Mouse (Mus musculus) ES-E14 (cell line): ENCODE measurements around the gene Abca17. TPM values are rescaled to one million over a fixed set of nuclear protein-coding genes. Genes with fewer than 3 reads are reported as not detected.
A peak's percentile ranks its signal among the peaks of the same experiment; 100 is the strongest.

Experiments used
- DNase-seq: peaks from one replicate; pipeline ENCODE4 v3.0.0-alpha.2; 2013; ENCODE audit warnings: low read depth, low spot score
- H3K27ac ChIP-seq: 2 replicates; pipeline ENCODE4 v1.5.1; 2012; ENCODE audit warnings: low read depth, mild to moderate bottlenecking, low read length, moderate library complexity, mixed read lengths; ENCODE audit not compliant: poor library complexity, insufficient read depth, severe bottlenecking
- H3K36me3 ChIP-seq: 2 replicates; pipeline ENCODE4 v1.6.1; 2012; ENCODE audit warnings: mild to moderate bottlenecking, low read length, moderate library complexity, mixed read lengths; ENCODE audit not compliant: control insufficient read depth, poor library complexity, insufficient read depth, severe bottlenecking
- H3K4me1 ChIP-seq, 2 experiments: fragments of 150-350 bp in 1 of 2; sonication (generic) in 1 of 2; 2 replicates each; pipeline ENCODE4 v1.6.1; 2012; ENCODE audit warnings: low read length in 2 of 2, mild to moderate bottlenecking in 1 of 2, mixed read lengths in 1 of 2; ENCODE audit not compliant: control insufficient read depth in 2 of 2, insufficient read depth in 2 of 2, poor library complexity in 1 of 2
- H3K4me3 ChIP-seq, 2 experiments: fragments of 150-350 bp in 1 of 2; sonication (generic) in 1 of 2; 2 replicates each; pipeline ENCODE4 v1.5.1; 2012; ENCODE audit warnings: low read length in 2 of 2, low read depth in 1 of 2, mild to moderate bottlenecking in 1 of 2, mixed read lengths in 1 of 2; ENCODE audit not compliant: insufficient read depth in 1 of 2, poor library complexity in 1 of 2, severe bottlenecking in 1 of 2
- H3K9ac ChIP-seq: 2 replicates; pipeline ENCODE4 v1.6.1; 2012; ENCODE audit warnings: low read depth, mild to moderate bottlenecking, low read length, mixed read lengths; ENCODE audit not compliant: poor library complexity, insufficient read depth, severe bottlenecking
- H3K9me3 ChIP-seq: fragments of 150-350 bp; sonication (generic); 2 replicates; pipeline ENCODE4 v1.6.1; 2012; ENCODE audit warnings: low read depth, mild to moderate bottlenecking, low read length; ENCODE audit not compliant: control insufficient read depth, insufficient read depth
- CHD2 ChIP-seq: IDR thresholded peaks from 2 replicates; pipeline ENCODE4 v1.6.1; 2014; ENCODE audit warnings: mild to moderate bottlenecking, low read depth, low read length, inconsistent platforms
- HCFC1 ChIP-seq: IDR thresholded peaks from 2 replicates; pipeline ENCODE4 v1.6.1; 2012; ENCODE audit warnings: low read length, inconsistent platforms, borderline replicate concordance; ENCODE audit not compliant: insufficient read depth
- MAFK ChIP-seq: IDR thresholded peaks from 2 replicates; pipeline ENCODE4 v1.6.1; 2014; ENCODE audit warnings: mild to moderate bottlenecking, low read depth, low read length, inconsistent platforms; ENCODE audit not compliant: insufficient read depth
- ZC3H11A ChIP-seq: IDR thresholded peaks from 2 replicates; pipeline ENCODE4 v1.6.1; 2012; ENCODE audit warnings: low read depth, mild to moderate bottlenecking, inconsistent platforms, low read length, borderline replicate concordance
- ZNF384 ChIP-seq: IDR thresholded peaks from 2 replicates; pipeline ENCODE4 v1.6.1; 2012; ENCODE audit warnings: low read depth, low read length, inconsistent platforms
- in situ Hi-C, 2 experiments: fragments of 600-800 bp; cut with MboI; formaldehyde crosslinking; loops; one replicate each; pipeline ENCODE4 v1.15.1; 2025; ENCODE audit warnings: low sequenced_read_pairs in 2 of 2, inconsistent platforms in 1 of 2; ENCODE audit not compliant: unreplicated experiment in 2 of 2
- total RNA-seq: library from RNA; depleted of rRNA; stranded (reverse); fragments of 300-350 nt; gene quantifications from 2 replicates; pipeline ENCODE4 v1.2.3, GENCODE M21; 2012; rRNA removed

The Abca17 gene
- not detected in 2 replicates for total RNA-seq

- TF ChIP-seq ZNF384: no peak
- no peak for TF ChIP-seq HCFC1
- no peak for TF ChIP-seq CHD2
- no peak for TF ChIP-seq ZC3H11A
- no peak for TF ChIP-seq MAFK
- peak; percentile 26 for DNase-seq
- in situ Hi-C loops: no loop called here
- peak within 1 kb of the TSS; percentile 72; the same call in 1 of the 2 replicates for H3K9ac ChIP-seq
- H3K9me3 ChIP-seq: no peaks in the 10 kb centered on the region
- no peak within 1 kb of the TSS for H3K27ac ChIP-seq
- peaks cover 0 to 2% of the 10 kb centered on the region in 2 experiments; a peak in 1 of 4 replicates for H3K4me1 ChIP-seq
- H3K36me3 ChIP-seq: no peaks in the 10 kb centered on the region
- H3K4me3 ChIP-seq: peak within 1 kb of the TSS; percentile 75 to 81
These were observed at the start of gene Abca17 for GRCm38 (mm10) chr17:24350926-24351759. Gene Abca17 (minus strand): TSS chr17:24351068.

- in situ Hi-C loops: no loop called here
- no peak for DNase-seq
- no peak overlapping the region for H3K4me3 ChIP-seq
- no peak overlapping the region for H3K9ac ChIP-seq
- no peaks in the 10 kb centered on the region; the same call in 1 of the 2 replicates for H3K36me3 ChIP-seq
- no peak for TF ChIP-seq MAFK
- TF ChIP-seq CHD2: no peak
- no peak for TF ChIP-seq ZC3H11A
- no peak for TF ChIP-seq ZNF384
- no peak for TF ChIP-seq HCFC1
- H3K27ac ChIP-seq: no peak overlapping the region
- no peaks in the 10 kb centered on the region for H3K9me3 ChIP-seq
- peaks cover 0 to 3% of the 10 kb centered on the region in 2 experiments; a peak in 1 of 4 replicates for H3K4me1 ChIP-seq
These were observed 43.6 kb upstream of the Abca17 start for GRCm38 (mm10) chr17:24394456-24394855.

- Histone ChIP-seq H3K9ac (no peak overlapping the region), H3K4me3 (no peak overlapping the region), H3K36me3 (no peaks in the 10 kb centered on the region; the same call in 1 of the 2 replicates), H3K27ac (no peak overlapping the region), H3K4me1 (peaks cover 0 to 2% of the 10 kb centered on the region in 2 experiments; a peak in 1 of 4 replicates), H3K9me3 (no peaks in the 10 kb centered on the region)
- in situ Hi-C loops: no loop called here
- TF ChIP-seq CHD2 (no peak), ZNF384 (no peak), MAFK (no peak), ZC3H11A (no peak), HCFC1 (no peak)
- no peak for DNase-seq
These were observed 42.7 kb upstream of the Abca17 start for GRCm38 (mm10) chr17:24393527-24393926.

GRCm38 (mm10) chr17:24391149-24391548 is 40.3 kb upstream of the Abca17 start:
- Histone ChIP-seq H3K9me3 (no peaks in the 10 kb centered on the region), H3K9ac (no peak overlapping the region), H3K4me1 (peaks cover 0 to 2% of the 10 kb centered on the region in 2 experiments; a peak in 1 of 4 replicates), H3K27ac (no peak overlapping the region), H3K4me3 (no peak overlapping the region), H3K36me3 (no peaks in the 10 kb centered on the region)
- TF ChIP-seq ZNF384: no peak
- TF ChIP-seq MAFK: no peak
- TF ChIP-seq HCFC1: no peak
- TF ChIP-seq ZC3H11A: no peak
- no peak for TF ChIP-seq CHD2
- in situ Hi-C loops: no loop called here
- peak; percentile 34 for DNase-seq
